Mouse (Mus musculus): ENCODE measurements at regions not wholly inside any gene's neighbourhood (a gene's known extent, or its start where the extent isn't known, plus 50 kb on each side); places are given as distances from the start of the nearest gene placed in this dataset.

- no peak for DNase-seq
Observed at GRCm38 (mm10) chr3:4973278-4973677, 777.3 kb upstream of the Gm8797 start.

DNA sequence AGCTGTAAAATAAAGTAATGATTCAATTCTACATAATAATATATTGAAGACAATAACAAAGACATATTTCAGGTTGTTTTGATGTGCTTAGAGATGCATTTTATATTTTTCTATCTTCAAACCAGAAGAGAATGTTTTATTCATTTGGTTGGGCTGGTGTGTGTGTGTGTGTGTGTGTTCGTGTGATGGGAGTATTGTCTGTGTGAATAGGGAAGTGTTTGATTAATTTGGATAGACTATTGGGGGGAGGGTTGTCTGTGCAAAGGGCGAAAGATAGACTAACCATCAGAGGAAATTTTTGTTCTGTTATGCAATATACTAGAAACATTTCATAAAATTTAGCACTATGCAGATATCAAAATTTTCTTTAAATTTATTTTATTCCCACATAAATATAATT is 776.8 kb upstream of the Gm8797 start:
- DNase-seq: no peak

DNA sequence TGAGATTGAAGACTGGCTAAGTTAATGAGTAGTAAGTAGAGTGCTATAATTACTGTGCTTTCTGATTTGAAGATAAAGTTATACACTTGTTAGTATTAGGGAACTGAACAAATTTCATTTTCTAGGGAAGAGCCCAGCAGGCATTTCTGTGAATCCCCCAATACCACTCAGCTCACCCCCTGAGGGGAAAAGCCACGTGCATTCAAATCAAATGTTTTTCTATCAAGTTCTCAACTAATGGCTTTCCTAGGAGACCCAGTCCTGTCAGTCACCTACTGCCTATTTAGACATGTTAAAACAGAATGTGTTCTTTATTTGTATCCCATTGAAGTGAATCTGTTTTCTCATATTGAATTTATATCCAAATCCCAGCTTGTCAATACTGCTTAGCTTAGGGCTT is 775.9 kb upstream of the Gm8797 start:
- DNase-seq: no peak

DNA sequence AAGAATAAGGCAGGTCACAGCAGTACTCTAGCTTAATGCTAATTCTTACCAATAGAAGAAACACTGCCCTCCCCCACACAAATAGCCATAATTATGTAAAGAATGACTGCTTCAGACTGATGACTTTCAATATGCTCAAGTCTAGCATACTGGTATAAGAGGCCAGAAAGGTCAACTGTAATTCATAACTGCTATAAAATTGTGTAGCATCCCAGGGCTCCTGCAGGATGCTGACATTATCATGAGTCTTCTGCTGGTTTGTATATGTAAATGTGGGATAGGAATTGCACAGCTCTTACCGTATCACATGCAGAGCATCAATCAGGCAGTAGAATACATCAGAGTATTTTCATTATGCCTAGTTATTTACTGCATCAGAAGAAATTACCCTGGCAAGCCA is 774.3 kb upstream of the Gm8797 start:
- no peak for DNase-seq

- DNase-seq: no peak
Observed at GRCm38 (mm10) chr3:5017742-5018141, 732.9 kb upstream of the Gm8797 start.

Data from adrenal gland, adult 8-10 months (tissue).